Mouse (Mus musculus): Measurements from ENCODE around the gene Gab2.
"Not testable (repeated sequence)": the region's sequence is repeated elsewhere in the genome, so short reads cannot be mapped to it uniquely, and the experiment has no call there.

Gab2 gene

DNA sequence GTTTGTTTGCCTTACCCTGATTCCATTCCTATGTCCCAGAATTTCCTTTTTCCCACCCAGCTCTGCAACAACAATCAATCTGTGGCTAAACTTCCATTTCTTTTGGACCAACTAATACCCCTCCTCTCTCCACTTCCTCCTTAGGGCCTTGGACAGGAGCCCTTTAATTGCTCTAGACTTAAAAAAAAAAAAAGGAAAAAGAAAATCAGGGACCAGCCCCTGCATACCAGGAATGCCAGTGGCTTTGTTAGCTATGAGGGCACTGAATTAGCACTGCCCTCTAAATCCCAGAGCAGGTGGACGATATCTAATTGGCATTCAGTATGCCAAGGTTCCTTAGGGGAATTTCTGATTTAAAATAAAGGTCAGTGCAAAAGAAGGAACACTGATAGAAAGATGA lies 47.6 kb downstream of the Gab2 start:
- CTCF ChIA-PET = no interaction called here

DNA sequence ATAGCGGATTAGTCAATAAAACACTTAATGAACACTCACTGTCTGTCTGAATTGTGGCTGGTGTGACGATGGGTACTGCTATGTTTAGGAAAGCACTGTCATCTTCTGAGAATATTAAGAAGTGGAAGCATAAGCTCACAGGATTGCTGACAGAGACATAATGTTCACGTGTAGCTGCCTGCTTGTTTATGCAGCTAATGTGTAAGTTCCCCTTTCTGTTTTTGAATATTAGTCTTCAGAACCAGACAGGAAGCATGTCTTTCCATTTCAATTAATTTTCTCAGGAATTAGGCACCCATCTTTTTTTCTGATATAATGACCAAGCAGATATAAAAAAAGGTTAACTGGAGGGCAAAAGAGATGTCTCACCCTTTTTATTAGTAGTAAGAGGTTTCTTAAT lies 55.1 kb downstream of the Gab2 start:
- CTCF ChIA-PET = interaction anchor here (0.6 kb wide), 1 partner anchor 45 kb away, joined by 3 read pairs; no protein-coding TSS in a partner anchor

DNA sequence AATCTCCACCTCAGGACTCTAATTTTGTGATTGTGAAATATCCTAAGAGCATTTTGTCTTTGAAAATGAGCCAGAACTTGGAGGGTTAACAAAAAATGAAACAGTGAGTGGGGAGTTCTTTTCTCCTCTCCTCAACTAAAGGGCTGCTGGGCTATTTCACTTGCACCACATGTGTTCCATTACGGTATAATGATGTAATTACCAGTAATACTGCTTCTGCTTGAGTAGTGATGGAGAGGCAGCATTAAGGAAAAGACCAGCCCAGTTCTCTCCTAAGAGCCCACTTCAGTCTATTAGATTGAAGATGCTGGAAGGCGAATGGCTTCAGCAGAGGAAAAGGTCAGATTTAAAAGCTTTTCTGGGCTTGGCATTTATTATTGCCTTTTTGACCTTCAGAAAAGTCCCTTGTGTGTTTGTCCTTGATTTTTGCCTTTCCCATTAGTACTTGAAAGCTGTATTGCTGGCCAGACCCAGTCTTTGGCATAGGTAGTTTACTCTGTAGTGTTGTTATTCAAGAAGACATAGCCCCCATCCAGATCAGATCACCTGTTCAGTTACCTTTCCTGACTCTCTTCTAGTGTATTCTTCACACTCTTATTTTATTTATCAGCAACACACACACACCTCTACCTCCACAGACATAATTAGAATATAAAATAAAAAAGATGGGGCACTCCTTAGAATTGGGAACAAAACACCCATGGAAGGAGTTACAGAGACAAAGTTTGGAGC lies 69.9 kb downstream of the Gab2 start:
- CTCF ChIA-PET = no interaction called here

DNA sequence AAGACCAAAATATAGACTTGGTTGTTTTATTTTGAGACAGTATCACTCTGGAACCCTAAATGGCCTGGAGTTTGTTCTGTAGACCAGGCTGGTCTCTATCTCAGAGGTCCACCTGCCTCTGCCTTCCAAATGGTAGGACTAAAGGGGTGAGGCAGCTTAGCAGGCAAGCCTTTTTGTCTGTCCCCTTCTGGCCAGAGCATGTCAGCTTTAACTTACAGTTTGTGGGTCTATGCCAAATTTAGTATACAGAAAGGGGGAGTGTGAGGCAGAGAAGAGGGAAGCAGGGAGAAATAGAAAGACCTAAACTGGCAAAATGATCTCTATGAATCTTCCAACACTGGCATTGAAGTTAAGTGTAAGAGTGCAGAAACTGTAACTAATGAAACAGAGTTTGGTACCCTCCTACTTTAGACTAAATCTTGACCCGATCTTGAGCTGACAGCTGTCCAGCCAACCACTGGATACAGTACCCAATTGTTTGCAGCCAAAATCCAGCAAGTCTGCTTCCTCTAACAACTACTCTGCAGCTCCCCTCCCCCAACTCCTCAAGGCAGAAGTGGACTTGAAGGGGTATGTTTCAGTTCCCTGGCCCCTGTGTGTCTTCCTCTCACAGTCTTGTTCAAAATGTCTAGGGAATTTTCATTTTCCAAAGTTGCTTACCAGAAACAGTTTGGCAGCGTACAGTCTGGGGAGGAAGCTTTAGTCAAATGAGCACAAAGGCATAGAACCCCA lies 73.5 kb downstream of the Gab2 start:
- CTCF ChIA-PET = interaction anchor here (0.6 kb wide), 1 partner anchor 460 kb away, joined by 8 read pairs; no protein-coding TSS in a partner anchor

DNA sequence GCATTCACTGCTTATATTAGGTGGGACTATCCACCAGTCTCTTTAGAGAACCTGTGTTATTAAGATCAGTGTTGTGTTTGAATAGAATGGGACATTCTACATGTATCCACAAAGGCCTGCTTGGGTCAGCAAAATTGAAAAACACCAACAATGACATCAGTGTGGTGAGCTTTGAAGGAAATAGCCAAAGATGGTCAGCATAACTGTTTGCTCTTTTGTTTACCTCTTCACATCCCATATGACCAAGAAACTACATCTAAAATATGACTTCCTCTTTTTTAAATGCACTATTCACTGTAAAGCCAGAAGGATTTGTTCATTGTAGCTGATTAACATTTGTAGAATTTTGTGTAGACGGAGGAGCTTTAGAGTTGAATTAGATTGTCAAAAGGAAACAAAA lies 82.9 kb downstream of the Gab2 start:
- CTCF ChIA-PET = no interaction called here

DNA sequence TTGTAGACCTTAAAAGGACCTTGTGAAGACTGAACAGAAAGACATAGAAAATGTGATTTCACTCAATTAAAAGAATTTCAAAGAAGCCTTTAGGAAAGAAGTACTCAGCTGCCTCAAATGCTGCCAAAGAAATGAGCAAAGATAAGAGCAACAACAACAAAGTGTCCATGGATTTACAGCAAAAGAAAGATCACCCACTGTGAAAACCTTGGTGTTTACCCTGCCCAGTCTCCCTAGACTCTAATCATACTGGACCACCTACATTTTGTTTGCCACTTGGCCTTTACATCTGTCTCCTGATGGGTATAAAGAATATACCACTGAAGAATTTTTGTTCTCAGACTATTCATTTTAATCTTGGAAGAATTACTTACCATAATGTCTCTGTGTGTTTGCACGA lies 89.7 kb downstream of the Gab2 start:
- CTCF ChIA-PET = no interaction called here

DNA sequence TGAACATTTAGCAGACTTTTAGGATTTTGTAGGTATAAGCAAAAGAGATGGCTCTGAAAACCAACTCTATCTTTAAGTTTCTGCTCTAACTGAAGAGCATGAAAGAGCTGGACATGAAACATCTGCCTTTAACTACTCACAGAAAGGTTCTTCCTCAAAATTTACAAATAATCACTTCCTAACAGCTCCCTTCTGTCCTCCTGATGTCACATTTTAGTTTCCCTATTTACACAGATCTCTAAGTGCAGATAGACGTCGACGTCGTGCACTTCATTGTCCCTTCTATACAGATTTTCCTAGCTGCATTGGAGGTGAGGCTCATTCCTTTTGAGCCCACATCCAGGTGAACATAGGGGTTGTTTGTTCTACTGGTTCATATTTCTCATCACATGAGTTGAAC lies 90.3 kb downstream of the Gab2 start:
- CTCF ChIA-PET = no interaction called here

DNA sequence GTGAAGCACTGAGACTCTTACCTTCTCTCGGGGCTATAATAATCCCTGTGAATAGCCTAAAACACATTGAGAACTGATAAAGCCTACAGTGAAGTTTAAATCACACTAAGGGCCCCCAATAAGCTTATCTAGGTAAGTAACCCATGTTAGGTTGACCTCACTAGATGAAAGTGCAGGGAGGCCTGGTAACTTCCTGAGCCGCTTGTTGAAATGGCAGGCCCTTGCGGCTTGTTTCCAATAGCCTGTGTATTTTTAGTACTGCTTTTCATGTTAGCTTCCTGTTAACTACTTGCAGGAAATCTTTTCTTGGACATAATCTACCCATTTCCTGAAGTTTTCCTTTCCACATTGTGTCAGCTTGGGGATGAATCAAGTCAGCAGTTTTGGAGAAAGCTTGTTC lies 90.7 kb downstream of the Gab2 start:
- CTCF ChIA-PET = no interaction called here

DNA sequence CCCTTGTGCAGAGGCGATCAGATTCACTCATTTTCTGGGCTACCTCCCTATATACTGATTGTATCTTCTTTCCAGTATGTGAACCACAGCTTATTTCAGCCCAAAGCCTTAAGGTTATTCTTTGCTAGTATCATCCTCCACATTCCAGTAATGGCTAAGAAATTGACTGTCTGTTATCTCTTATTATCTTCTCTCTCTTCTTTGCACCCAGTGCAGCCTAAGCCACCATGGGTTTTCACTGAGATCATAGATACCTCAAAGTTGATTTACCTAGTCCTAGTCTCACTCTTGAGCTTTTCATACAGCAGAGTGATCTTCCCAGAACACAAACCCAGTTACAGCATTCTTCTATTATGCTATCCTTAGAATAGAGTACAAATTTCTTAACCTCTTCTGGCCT lies 100.5 kb downstream of the Gab2 start:
- CTCF ChIA-PET = no interaction called here

DNA sequence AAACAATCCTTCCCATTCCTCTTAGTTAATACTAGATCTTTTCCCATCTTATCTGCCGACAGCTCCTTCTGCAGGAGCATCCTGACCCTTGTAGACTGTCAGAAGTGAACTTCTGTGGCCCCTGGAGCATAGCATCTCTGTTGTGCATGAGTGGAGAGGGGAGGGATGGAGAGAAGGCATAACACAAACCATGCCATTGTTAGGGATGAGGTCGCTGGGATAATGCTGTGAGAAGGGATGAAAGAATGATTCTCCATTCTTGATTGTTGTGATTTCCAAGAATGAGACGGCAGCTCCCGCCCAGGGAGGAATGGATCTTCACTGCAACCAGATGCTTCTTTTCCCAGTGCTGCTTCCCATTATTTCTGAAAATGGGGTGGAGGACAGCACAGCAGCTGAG lies 102.0 kb downstream of the Gab2 start:
- CTCF ChIA-PET = no interaction called here

DNA sequence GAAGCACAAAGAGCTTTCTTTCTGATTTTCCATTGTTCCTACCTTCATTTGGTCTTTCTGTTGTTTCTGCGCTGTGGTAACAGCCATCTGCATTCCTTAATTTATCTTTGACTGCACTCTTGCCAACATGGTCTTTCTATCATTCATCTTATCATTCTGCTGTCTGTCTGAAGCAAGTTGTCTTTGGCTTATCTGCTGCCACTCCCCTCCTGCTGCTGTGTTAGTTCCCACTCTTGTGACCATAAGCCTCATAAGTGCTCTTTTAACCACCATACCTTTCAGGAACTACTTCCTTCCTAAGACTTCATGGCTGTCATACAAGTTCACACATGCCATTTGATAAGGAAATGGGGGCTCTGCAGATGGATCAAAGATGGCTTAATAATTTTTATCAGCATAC lies 102.6 kb downstream of the Gab2 start:
- CTCF ChIA-PET = no interaction called here

DNA sequence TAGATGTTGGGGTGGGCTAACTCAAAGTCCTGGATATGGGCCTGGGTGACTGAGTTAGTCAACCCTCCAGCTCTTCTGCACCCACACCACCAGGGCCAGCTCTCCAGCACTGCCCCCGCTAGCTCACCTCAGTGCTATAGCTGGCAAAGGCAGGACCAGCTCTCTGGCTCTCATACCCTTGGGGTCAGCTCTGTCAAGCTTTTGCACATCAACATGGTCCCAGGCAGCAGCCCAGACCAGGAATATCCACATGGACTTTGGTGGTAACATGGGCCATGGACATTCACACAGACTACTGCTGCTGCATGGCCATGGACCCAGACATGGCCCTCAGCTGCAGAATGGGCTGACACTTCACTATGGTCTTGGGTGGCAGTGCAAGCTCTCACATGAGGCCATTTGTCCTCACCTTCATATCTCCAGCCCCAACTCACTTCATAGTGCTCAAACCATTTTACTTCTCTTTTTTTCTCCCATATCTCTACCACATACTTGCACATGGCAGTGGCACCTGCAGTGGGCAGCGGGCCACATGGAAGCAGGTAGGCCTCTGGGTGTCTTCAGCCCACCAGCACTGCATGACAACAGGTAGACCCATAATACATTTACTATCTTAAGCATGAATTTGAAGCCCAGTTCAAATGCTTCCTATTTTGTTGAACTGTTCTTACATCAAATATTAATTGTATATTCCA lies 106.1 kb downstream of the Gab2 start:
- CTCF ChIA-PET = no interaction called here

DNA sequence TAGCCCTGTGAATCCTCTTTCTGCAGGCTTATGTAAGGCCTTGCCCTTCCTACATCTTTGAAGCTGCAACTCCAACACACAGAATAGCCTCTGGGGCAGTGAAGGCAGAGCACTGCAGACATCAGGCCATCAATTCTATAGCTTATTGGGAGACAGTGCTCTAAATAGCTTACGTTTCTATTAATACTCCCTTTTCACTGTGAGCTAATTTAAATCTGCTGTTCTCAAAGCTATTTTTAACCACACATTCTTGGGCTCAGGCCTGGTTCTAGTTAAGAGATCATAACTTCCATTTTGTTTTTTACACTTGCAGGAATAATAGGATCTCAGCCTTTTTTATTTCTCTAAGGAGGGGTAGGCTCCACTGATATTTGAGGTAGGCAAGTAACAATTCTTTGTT lies 107.7 kb downstream of the Gab2 start:
- CTCF ChIA-PET = interaction anchor here (0.6 kb wide), 1 partner anchor 24 kb away, joined by 3 read pairs; no protein-coding TSS in a partner anchor

DNA sequence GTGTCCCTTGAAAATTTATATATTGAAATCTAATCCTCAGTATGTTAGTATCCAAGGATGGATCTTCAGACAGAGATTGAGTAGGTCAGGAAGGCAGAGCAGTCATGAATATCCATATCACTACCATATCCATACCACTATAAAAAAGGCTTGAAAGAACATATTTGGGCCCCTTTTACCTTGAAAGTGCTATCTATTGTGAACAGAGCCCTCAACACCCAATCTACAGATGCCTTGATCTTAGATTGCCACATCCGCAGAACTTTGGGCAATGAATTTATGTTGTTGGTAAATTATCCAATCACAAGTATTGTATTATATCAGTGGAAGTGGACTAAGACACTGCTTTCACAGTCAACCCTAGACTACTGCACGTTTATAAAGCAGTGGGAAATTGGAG lies 122.5 kb downstream of the Gab2 start:
- CTCF ChIA-PET = no interaction called here

DNA sequence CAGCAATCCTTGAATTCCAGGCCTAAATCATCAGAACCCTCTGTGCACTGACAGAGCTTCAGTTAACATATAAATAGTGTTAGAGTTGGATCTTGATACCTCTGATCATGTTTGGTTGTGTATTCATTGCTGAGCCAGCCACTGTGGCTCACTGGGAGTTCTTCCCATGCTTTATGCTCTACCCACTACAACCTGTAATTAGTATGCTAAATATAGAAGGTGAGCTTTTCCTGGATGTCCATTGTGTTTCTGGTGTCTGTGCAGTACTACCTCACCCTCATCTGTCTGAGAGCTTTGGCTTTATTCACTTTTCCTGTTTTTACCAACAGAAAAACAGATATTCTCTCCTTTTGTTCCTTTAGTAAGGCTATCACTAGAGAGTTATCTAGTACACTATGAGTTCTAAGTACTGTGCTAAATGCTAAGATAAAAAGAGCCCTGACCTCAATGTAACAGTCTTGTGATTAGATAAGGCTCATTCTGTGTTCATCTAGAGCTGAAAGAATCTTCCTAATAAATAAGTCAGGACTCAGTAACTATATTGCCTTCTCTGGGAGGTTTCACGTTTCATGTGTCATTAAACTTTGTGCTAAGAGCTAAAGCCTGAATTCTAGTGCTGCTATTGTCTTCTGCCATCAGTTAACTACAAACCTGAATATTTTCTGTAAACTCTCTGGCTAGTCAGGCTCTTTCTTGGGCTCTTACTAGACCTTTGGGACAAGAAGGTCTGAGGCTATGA lies 127.6 kb downstream of the Gab2 start:
- CTCF ChIA-PET = interaction anchor here (0.9 kb wide), 1 partner anchor 10 kb away, joined by 3 read pairs; no protein-coding TSS in a partner anchor

DNA sequence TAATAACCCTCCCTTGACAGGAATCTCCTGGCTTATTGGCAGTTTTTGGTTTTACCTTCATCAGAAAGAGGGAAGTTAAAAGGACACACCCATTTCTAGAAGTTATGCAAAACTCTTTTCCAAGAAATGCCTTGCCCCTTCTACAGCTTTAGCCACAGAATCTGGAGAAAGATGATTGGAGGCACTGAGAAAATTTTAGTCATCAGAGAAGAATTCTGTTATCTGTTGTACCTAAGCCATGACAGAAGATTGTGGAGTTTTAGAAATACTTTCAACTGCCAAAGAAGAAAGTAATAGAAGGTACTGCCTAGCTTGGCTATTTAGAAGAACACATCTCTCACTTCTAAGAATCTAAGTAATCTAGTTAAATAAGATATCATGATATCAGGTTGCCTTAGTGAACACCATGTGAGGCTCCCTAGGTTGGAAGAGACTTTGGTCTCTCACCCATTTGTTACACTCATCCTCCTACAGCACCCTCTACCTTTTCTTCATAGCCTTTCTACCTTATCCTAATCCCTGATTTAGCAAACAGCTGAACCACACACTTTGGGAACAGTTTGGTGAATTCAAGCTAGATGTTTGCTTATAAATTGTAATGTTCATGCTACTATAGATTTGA lies 128.8 kb downstream of the Gab2 start:
- CTCF ChIA-PET = interaction anchor here (0.9 kb wide), 1 partner anchor 8 kb away, joined by 3 read pairs; no protein-coding TSS in a partner anchor

DNA sequence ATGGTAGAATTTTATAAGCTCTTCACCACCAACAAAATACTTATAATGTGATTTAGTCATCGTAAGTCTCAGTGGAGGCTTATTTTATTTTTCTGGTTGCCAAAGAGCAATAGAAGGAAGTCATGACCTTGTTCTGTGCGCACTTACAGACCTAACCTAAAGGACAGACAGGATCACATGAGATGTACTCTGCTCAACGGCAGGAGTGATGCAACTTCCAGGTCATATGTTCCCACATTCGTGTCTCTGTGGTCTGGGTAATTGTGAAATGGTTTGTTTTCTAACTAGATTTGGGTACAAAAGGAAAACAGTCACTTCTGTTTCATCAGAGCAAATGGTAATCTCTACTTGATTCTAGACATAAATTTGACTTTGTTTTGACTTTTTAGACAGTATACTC lies 129.7 kb downstream of the Gab2 start:
- CTCF ChIA-PET = no interaction called here

DNA sequence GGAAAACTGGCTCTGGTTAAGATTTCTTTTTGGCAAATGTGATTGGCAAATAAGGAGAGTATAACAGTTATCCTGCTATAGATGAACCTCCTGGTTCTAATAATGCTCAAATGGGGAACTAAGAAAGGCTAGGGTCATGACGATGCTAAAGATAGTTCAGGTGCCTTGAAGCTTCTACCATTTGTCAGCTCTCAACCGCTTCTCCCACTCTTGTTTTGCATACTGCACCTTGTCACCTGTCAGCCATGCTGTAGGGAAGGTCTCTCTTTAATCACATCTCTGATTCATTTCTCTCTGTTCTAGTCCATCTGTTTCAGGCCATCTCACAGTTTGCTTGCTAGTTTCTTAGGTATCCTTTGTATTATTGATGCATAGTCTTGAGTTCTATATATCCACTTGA lies 142.4 kb downstream of the Gab2 start:
- CTCF ChIA-PET = no interaction called here

DNA sequence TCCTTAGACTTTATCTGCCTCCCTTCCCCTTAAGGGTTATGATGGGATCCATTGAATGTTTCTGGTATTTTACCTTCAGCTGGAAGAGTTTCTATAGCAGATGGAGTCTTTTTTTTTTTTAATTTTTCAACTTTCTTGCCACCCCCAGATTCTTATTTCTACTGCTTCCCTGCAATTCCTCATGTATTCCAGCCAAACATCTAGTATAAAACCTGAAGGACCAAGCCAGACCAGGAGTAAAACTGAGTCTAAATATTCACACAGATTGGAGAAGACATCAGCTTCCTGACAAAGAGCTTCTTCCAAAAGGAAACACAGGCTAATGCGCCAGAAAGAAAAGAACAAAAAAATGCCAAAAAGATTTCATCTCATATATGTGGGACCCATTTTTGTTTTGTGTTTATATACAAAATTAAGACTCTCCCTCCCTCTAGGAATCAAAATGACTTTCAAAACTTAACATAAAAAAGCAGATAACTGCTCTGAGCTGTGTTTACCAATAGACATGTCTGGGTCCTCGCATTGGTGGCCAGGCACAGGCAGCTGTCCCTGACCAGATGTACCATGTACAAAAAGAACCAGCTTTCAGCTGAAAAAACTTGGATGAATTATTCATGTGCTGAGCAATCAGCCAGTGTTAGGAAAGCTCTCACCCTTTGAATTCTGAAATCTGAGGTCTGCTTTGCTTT lies 164.0 kb downstream of the Gab2 start:
- CTCF ChIA-PET = no interaction called here

DNA sequence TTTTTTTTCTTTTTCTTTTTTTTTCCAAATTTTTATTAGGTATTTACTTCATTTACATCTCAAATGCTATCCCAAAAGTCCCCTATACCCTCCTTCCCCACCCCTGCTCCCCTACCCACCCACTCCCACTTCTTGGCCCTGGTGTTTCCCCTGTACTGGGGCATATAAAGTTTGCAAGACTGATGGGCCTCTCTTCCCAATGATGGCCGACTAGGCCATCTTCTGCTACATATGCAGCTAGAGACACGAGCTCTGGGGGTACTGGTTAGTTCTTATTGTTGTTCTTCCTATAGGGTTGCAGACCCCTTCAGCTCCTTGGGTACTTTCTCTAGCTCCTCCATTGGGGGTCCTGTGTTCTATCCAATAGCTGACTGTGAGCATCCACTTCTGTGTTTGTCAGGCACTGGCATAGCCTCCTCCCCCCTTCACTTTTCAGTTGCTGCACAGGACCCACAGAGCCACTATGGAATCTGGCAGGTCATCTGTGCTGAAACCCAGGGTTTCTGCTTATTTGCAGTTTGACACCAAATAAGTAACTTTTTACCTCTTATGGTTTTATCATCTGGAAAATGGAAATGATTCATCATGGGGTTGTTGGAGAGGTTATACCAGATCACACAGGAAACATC lies 164.7 kb downstream of the Gab2 start:
- CTCF ChIA-PET = not testable (repeated sequence)

DNA sequence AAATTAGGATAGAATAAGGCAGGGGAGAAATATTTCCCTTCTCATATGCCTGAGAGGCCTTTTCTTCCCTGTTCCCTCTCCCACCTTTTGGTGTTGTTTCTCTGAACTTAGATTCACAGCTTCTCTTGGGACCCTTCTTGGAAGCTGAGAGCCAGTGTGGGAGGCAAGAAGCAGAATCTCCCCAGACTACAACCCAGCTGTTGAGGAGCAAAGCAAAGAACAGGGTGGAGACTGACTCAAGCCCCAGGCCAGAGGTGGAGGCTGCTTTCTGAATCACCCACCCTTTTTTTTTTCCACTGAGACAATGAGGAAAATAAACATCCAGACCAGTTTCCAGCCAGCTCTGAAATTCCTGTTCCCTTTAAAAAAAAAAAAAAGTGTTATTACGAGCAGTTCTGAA lies 166.3 kb downstream of the Gab2 start:
- CTCF ChIA-PET = interaction anchor here (0.6 to 0.8 kb wide), 2 partner anchors 9 to 25 kb away, joined by 3 to 4 read pairs; no protein-coding TSS in a partner anchor
